Mouse (Mus musculus): ENCODE measurements around the gene Iqsec1. TPM values are rescaled to one million over a fixed set of nuclear protein-coding genes. Genes with fewer than 3 reads are reported as not detected.

The Iqsec1 gene
- polyA plus RNA-seq, 1 experiment from 2014 or later: 17.9 TPM

- peaks cover 69% of the 10 kb centered on the region for H3K4me1 ChIP-seq
- no peaks in the 10 kb centered on the region for H3K9me3 ChIP-seq
- H3K4me3 ChIP-seq: no peak overlapping the region
- no peak for ATAC-seq (ENCODE audit: low FRiP score, low read depth)
- no peak overlapping the region for H3K4me2 ChIP-seq (replicated peaks)
- no peak overlapping the region for H3K27ac ChIP-seq
- H3K9ac ChIP-seq: no peak overlapping the region
- H3K36me3 ChIP-seq: no peaks in the 10 kb centered on the region
- no peaks in the 10 kb centered on the region for H3K27me3 ChIP-seq (replicated peaks)
Measured at GRCm38 (mm10) chr6:90702197-90702596, 286.3 kb downstream of the Iqsec1 start.

DNA sequence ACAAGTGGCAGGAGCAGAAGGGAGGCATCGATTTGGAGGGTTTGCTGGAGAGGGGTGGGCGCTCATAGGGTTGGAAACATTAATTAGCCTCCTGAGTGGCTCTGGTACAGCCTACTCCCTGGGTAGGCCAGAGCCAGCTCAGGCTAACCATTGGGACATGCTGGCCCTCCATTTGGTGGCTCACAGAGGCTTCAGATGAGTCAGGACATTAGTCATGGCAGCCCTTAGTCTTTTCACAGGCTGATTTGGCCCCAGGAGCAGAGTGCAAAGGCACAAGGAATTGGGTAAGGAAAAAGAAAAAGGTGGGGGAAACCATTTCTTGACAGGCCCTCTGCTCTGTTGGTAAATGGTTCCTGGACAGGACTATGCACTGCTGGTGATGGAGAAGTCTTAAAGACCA, 287.1 kb downstream of the Iqsec1 start:
- Histone ChIP-seq H3K9ac (no peak overlapping the region), H3K36me3 (no peaks in the 10 kb centered on the region), H3K4me1 (peaks cover 64% of the 10 kb centered on the region), H3K9me3 (no peaks in the 10 kb centered on the region), H3K27me3 (replicated peaks) (no peaks in the 10 kb centered on the region), H3K4me2 (replicated peaks) (no peak overlapping the region), H3K4me3 (no peak overlapping the region), H3K27ac (no peak overlapping the region)
- 82% methylated on average over 2 of the region's 2 CpGs for WGBS
- ATAC-seq (ENCODE audit: low FRiP score, low read depth): no peak

- H3K4me3 ChIP-seq: no peak overlapping the region
- WGBS: 90% methylated on average over 2 of the region's 2 CpGs
- no peaks in the 10 kb centered on the region for H3K27me3 ChIP-seq (replicated peaks)
- no peak overlapping the region for H3K9ac ChIP-seq
- H3K27ac ChIP-seq: no peak overlapping the region
- no peaks in the 10 kb centered on the region for H3K36me3 ChIP-seq
- H3K4me2 ChIP-seq (replicated peaks): no peak overlapping the region
- no peak for ATAC-seq (ENCODE audit: low FRiP score, low read depth)
- H3K4me1 ChIP-seq: peaks cover 64% of the 10 kb centered on the region
- H3K9me3 ChIP-seq: no peaks in the 10 kb centered on the region
Measured at GRCm38 (mm10) chr6:90700737-90701136, 287.7 kb downstream of the Iqsec1 start.

GRCm38 (mm10) chr6:90700068-90700467, 288.4 kb downstream of the Iqsec1 start:
- no peak overlapping the region for H3K4me3 ChIP-seq
- H3K27ac ChIP-seq: peak overlapping the region; percentile 20; the same call in 1 of the 2 replicates
- H3K36me3 ChIP-seq: no peaks in the 10 kb centered on the region
- no peak for ATAC-seq (ENCODE audit: low FRiP score, low read depth)
- H3K4me1 ChIP-seq: peaks cover 64% of the 10 kb centered on the region
- H3K27me3 ChIP-seq (replicated peaks): no peaks in the 10 kb centered on the region
- WGBS: 34% methylated on average over 1 of the region's 1 CpGs
- no peak overlapping the region for H3K9ac ChIP-seq
- H3K4me2 ChIP-seq (replicated peaks): no peak overlapping the region
- H3K9me3 ChIP-seq: no peaks in the 10 kb centered on the region

DNA sequence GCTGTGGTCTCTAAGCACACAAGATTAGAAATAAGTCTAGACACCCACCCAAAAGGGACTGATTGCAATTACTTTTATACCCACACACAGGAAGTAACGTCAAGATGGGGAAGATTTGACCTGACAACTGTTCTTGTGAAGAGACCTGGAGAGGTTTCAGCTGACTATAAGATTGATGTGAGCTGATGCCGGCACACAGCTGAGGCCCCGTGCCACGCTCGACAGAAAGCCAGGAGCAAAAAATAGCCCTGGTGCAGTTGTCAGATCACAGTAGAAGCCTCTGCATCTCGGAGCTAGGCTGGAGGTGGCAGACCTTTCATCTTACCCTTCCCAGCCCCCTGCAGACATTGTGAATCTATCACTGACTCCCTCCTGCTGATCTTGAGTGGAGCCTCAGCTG, 289.6 kb downstream of the Iqsec1 start:
- no peak overlapping the region for H3K9ac ChIP-seq
- peaks cover 9% of the 10 kb centered on the region for H3K36me3 ChIP-seq
- no peak overlapping the region for H3K4me2 ChIP-seq (replicated peaks)
- no peak overlapping the region for H3K27ac ChIP-seq
- no peak; the same call in 1 of the 2 replicates for ATAC-seq (ENCODE audit: low FRiP score, low read depth)
- WGBS: 35% methylated on average over 6 of the region's 6 CpGs
- H3K9me3 ChIP-seq: no peaks in the 10 kb centered on the region
- H3K27me3 ChIP-seq (replicated peaks): no peaks in the 10 kb centered on the region
- no peak overlapping the region for H3K4me3 ChIP-seq
- H3K4me1 ChIP-seq: peaks cover 52% of the 10 kb centered on the region

GRCm38 (mm10) chr6:90695754-90696153, 292.7 kb downstream of the Iqsec1 start:
- no peak overlapping the region for H3K9ac ChIP-seq
- WGBS: 75% methylated on average over 1 of the region's 1 CpGs
- H3K4me3 ChIP-seq: no peak overlapping the region
- no peak for ATAC-seq (ENCODE audit: low FRiP score, low read depth)
- H3K36me3 ChIP-seq: peaks cover 32% of the 10 kb centered on the region
- no peaks in the 10 kb centered on the region for H3K9me3 ChIP-seq
- H3K4me1 ChIP-seq: peaks cover 24% of the 10 kb centered on the region
- H3K27ac ChIP-seq: no peak overlapping the region
- H3K27me3 ChIP-seq (replicated peaks): no peaks in the 10 kb centered on the region
- no peak overlapping the region for H3K4me2 ChIP-seq (replicated peaks)

GRCm38 (mm10) chr6:90692404-90692803, 296.1 kb downstream of the Iqsec1 start:
- H3K9me3 ChIP-seq: no peaks in the 10 kb centered on the region
- WGBS: 86% methylated on average over 2 of the region's 2 CpGs
- no peaks in the 10 kb centered on the region for H3K27me3 ChIP-seq (replicated peaks)
- peaks cover 63% of the 10 kb centered on the region for H3K36me3 ChIP-seq
- no peak overlapping the region for H3K4me2 ChIP-seq (replicated peaks)
- no peak overlapping the region for H3K27ac ChIP-seq
- no peak for ATAC-seq (ENCODE audit: low FRiP score, low read depth)
- no peak overlapping the region for H3K4me3 ChIP-seq
- no peak overlapping the region for H3K9ac ChIP-seq
- H3K4me1 ChIP-seq: no peaks in the 10 kb centered on the region; the same call in 1 of the 2 replicates

DNA sequence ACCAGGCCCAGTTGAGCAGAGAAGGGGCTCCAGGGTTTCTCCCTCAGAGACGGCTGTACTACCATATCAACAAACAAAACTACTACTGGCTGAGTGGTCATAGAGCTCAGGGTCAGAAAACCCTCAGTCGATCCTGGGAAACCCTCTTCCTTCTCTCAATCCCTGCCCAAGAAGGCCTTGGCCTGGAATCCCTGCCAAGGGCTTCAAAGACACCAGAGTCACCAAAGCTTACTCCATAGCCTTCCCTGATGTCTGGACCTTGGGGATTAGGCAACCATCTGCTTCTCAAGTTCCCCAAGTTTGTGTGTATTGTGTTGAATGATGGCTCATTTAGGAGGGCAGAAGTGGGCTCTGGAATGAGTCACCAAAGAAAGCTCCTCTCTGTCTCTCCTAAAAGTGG, 296.6 kb downstream of the Iqsec1 start:
- 89% methylated on average over 2 of the region's 2 CpGs for WGBS
- Histone ChIP-seq H3K9me3 (no peaks in the 10 kb centered on the region), H3K4me2 (replicated peaks) (no peak overlapping the region), H3K27me3 (replicated peaks) (no peaks in the 10 kb centered on the region), H3K4me3 (no peak overlapping the region), H3K4me1 (peaks cover 4% of the 10 kb centered on the region), H3K36me3 (peaks cover 63% of the 10 kb centered on the region), H3K9ac (no peak overlapping the region), H3K27ac (no peak overlapping the region)
- ATAC-seq (ENCODE audit: low FRiP score, low read depth): no peak

DNA sequence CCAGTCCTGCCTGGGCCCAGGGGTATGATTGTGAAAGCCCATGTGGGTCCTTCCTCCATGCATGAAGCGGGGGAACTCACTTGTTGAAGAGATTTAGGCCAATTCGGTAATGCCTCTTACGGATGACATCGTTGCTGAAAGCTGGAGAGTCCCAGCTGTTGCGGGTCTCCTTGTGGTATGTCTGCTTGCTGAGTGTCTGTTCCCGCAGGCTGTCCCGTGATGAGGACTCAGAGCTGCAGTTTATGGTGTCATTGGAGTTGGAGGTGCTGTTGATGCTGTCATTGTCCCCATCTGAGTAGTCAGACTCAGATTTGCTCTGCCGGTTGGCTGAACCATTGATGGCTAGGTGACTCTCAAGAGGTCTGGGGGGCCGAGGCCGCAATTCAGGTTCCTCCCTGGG, 299.0 kb downstream of the Iqsec1 start:
- H3K27me3 ChIP-seq (replicated peaks): no peaks in the 10 kb centered on the region
- no peak overlapping the region for H3K9ac ChIP-seq
- ATAC-seq (ENCODE audit: low FRiP score, low read depth): no peak
- no peaks in the 10 kb centered on the region for H3K9me3 ChIP-seq
- no peak overlapping the region for H3K4me2 ChIP-seq (replicated peaks)
- H3K4me3 ChIP-seq: no peak overlapping the region
- H3K36me3 ChIP-seq: peaks cover 64% of the 10 kb centered on the region
- no peak overlapping the region for H3K27ac ChIP-seq
- peaks cover 6% of the 10 kb centered on the region for H3K4me1 ChIP-seq
- WGBS: 84% methylated on average over 10 of the region's 10 CpGs

DNA sequence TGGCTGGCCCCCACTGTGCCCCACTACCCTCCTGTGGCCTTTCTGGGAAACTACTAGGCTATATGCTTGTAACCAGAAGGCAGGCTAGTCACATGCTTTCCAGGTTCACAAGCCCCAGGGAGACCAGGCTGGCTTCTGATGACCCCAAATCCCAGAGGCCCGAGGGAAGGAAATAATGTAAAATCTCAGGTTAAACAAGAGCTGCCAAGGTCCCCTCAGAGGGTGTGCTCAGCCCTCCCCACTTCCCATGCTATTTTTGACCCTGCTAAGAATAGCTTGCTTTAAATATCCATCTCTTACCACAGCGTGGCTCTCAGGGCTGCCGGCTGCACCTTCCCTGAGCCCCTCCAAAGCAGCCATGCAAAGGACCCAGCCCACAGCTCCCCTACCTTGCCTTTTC, 299.7 kb downstream of the Iqsec1 start:
- Histone ChIP-seq H3K27ac (no peak overlapping the region), H3K4me2 (replicated peaks) (no peak overlapping the region), H3K4me1 (peaks cover 6% of the 10 kb centered on the region), H3K9me3 (no peaks in the 10 kb centered on the region), H3K36me3 (peaks cover 59% of the 10 kb centered on the region), H3K9ac (no peak overlapping the region), H3K27me3 (replicated peaks) (no peaks in the 10 kb centered on the region), H3K4me3 (no peak overlapping the region)
- ATAC-seq (ENCODE audit: low FRiP score, low read depth): no peak
- 84% methylated on average over 3 of the region's 3 CpGs for WGBS

DNA sequence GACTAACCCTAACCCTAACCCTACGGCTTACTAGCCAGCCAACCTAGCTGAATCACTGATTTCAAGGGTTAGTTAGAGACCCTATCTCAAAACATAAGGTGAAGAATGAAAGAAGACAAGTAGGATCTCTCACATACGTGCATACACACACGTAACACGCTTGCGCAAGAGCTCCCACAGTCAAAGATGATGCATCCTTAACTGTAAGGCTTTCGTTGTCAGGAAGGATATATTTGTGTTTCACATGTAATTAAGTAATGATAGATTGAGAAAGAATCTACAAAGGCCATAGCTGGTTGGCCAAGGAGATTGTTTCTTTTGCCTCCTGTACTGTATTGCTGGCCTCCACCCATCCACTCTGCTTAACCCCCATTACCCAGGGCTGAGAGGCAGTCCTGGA, 300.5 kb downstream of the Iqsec1 start:
- H3K9me3 ChIP-seq: no peaks in the 10 kb centered on the region
- peaks cover 6% of the 10 kb centered on the region for H3K4me1 ChIP-seq
- H3K4me3 ChIP-seq: no peak overlapping the region
- H3K4me2 ChIP-seq (replicated peaks): no peak overlapping the region
- no peaks in the 10 kb centered on the region for H3K27me3 ChIP-seq (replicated peaks)
- H3K27ac ChIP-seq: no peak overlapping the region
- H3K36me3 ChIP-seq: peaks cover 55% of the 10 kb centered on the region
- ATAC-seq (ENCODE audit: low FRiP score, low read depth): no peak
- WGBS: 96% methylated on average over 6 of the region's 6 CpGs
- H3K9ac ChIP-seq: no peak overlapping the region

- H3K36me3 ChIP-seq: peaks cover 45% of the 10 kb centered on the region
Measured at GRCm38 (mm10) chr6:90686812-90687211, 301.7 kb downstream of the Iqsec1 start.

GRCm38 (mm10) chr6:90683831-90684532, 304.5 kb downstream of the Iqsec1 start:
- no peak overlapping the region for H3K9ac ChIP-seq
- no peak overlapping the region for H3K4me3 ChIP-seq
- H3K9me3 ChIP-seq: no peaks in the 10 kb centered on the region
- H3K36me3 ChIP-seq: peaks cover 43% of the 10 kb centered on the region
- no peak overlapping the region for H3K4me2 ChIP-seq (replicated peaks)
- 89% methylated on average over 3 of the region's 3 CpGs for WGBS
- H3K27me3 ChIP-seq (replicated peaks): no peaks in the 10 kb centered on the region
- no peak for ATAC-seq (ENCODE audit: low FRiP score, low read depth)
- H3K4me1 ChIP-seq: peaks cover 6% of the 10 kb centered on the region
- H3K27ac ChIP-seq: no peak overlapping the region

More at GRCm38 (mm10) chr6:90686812-90687211, 301.7 kb downstream of the Iqsec1 start:
- Histone ChIP-seq H3K4me2 (replicated peaks) (no peak overlapping the region), H3K9me3 (no peaks in the 10 kb centered on the region), H3K4me1 (peaks cover 6% of the 10 kb centered on the region), H3K27ac (no peak overlapping the region), H3K27me3 (replicated peaks) (no peaks in the 10 kb centered on the region), H3K4me3 (no peak overlapping the region), H3K9ac (no peak overlapping the region)
- 51% methylated on average over 1 of the region's 1 CpGs for WGBS
- no peak for ATAC-seq (ENCODE audit: low FRiP score, low read depth)
